Mouse (Mus musculus) kidney, adult 9 months (tissue): ENCODE measurements around the gene Syk.
A peak's percentile ranks its signal among the peaks of the same experiment; 100 is the strongest.

ENCODE experiments used
- DNase-seq: peaks from one replicate; pipeline ENCODE4 v3.0.0; 2022

The Syk gene

DNA sequence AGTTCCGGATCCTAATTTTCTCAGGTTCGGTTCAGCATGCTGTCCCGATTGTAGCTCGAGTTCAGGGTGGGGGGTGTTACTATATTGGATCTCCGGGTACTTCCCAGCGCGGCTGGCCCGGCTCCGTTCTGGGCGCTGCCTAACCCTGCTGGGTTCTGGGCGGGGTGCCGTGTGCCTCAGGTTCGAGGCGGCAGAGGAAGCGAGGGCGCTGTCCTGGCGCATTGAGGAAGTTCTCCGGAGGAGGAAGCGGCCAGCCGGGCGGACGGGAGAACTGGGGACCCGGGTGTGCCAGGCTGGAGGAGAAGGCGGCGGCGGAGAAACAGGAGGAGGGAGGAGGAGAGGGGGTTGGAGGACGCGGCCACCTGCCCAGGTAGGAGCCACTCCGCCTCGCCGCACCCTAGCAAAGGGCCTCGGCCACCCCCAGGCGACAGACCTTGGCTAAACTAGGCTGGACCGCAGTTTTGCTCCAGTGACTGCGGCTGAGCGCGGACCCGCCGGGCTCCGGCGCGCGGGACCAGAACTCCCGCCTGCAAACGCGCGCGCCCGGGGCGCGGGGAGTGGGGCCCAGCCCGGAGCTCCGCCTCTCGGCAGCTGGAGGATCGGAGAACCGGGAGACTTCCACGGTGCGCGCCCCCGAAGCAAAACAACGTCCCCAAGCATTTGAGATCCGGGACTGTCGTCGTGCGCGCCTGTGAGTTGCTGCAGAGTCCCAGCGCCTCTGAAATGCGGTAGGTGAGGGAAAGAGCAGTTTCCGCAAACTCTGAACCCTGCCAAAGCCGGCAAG lies at the start of gene Syk:
Gene Syk (plus strand): TSS at position 296 of the 784 bp plus-strand sequence.
- peak; percentile 15 for DNase-seq

DNA sequence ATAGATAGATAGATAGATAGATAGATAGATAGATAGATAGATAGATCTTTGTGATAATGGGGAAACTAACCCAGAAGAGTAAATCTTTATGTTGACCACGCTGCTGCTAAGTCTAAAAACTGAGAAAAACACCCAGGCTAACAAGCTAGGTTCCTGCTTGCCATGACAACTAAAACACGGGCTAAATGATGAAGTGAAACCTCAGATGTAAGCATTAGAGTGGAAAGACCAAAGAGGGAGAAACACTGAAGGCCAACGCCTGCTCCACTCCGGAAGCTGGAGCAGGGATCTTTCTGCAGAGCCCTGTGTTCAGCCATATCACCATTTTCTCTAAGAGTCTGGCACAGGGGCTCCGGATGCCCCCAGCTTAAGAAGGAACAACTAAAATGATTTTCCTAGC lies 49.3 kb upstream of the Syk start:
- no peak for DNase-seq

DNA sequence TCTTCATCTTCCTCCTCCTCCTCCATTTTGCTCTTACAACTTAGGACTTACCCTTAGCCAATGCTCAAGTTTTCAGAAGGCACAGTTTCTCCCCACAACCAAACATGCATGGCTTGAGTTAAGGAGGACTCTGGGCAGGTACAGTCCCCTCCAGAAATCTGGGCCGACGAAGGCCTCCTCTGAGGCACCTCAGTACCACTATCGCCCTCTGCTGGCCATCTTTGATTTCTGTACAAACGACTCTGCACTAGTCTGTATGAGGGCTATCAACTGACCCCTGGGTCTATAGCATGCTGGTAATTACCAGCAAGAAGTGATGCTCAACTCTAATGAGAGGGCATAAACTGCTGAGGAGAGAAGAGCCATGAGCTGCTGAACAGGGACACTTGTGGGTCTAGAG lies 47.4 kb upstream of the Syk start:
- peak; percentile 53 for DNase-seq

DNA sequence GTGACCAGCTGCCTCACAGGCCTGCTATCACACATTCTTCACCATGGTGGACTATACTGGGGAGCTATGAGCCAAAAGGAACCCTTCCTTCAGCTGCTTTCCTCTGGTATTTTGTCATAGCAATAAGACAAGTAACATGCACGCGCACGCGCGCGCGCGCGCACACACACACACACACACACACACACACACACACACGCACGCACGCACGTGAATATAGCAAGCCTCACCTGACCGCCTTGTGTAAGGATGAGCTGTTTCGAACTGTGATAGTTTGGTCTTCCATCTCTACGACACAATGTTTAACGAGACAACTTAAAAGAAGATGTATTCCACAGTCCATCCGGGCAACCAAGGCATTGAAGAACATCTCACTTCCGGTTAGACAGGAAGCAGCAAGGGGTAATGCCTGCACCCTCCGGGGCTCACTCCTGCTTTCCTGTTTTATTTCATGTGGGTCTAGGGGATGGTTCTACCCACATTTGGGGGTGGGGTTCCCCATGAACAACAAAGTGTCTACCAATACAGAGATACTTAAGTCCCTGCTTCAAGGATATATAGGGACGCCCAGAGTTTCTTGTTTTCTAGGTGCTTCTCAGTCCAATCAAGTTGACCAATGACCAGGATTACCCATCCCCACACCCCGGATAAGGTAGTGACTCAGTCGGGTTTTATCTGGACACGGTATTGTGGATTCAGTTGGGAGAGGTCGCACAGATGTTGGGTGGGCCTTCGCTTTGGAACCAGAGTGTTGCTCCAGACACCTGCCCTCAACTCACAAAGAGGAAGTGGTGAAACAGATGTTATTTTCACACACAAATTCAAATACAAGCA lies 45.0 kb upstream of the Syk start:
- DNase-seq: no peak

DNA sequence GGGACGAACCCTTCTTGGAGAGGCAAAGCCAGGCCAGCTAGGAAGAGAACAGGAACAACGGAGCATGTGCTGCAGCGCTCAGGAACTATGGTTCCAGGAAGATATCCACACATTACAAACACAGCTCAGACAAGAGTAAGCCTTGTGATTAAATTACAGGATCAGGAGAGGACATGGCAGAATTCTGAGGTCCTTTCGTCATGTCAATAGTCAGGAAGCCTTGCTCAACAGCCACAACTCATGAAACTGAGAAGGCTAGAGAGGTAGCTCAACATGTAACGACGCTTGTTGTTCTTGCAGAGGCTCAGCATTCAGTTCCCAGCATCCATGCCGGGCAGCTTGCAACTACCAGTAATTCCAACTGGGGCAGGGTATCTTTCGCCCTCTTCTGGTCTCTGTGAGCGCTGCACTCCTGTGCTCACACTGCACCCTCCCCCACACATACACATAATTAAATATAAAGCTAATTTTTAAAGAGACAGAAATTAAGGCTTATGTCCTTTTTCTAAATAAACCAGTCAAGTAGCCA lies 44.3 kb upstream of the Syk start:
- DNase-seq: no peak

DNA sequence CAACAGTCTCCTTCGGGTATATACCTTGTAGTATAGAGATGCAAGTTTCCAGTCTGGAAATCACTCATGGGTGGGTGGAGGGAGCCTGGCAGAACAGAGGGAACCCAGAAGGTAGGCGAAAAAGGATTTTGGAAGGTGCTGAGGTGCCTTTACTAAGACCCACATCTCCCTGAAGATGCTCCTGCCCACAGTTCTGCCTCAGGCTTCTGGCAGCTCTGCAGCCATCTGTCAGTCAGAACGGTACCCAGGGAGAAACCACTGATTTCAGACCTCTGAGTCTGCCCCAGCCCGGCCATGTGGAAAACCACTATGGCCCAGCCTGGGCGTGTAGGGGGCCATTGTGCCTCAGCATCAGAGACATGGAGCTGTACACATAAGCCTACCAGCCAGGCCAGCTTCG lies 43.5 kb upstream of the Syk start:
- no peak for DNase-seq

DNA sequence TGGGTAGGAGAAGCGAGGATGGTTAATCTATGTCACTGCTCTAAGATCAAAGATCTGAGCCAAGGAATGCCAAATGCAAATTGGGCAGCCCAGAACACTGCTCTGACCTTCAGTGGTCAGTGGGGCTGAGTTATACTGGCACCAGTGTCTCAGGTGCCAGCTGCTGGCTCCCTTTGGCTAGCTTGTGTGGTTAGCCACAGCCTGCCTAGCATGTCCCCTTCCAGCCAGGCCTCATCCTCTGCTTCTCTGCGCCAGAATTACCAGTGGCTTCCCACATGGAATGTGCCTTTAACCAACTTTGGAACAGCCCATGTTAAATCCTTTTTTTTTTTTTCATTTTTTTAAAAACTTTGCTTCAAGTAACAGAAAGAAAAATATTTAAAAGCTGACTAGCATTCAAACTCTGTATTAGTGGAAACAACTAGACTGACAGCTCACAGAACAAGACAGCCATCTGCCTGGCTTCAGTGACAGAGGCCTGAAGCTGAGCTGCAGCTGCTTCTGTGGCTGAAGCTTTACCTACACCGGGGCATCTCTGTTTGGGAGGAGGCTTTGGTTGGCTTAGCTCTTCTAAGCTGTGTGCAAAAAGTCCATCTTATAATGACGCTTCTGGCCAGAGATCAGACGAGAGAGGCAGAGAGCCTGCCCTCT lies 41.5 kb upstream of the Syk start:
- DNase-seq: no peak

DNA sequence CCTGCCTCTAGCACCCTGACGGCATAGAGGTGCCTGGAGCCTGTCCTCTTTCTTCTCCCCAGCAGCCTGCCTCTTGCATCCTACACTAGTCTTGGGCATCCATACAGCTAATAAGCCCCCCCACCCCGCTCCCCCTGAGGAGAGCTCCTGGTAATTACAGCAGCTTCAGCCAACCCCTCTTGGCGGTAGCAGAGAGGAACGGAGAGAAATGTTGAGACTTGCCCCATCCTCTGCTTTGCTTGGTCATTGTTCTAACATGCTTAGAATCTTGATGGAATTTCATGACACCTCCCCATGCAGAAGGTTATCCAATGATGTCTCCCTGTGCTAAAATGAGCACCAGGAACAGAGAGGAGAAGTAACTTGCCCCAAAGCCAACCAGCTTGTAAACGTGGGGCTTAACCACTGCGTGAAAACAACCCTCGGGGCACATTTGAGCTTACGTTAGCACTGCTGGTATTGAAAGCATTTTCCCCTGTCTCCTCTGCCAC lies 40.9 kb upstream of the Syk start:
- DNase-seq: no peak

DNA sequence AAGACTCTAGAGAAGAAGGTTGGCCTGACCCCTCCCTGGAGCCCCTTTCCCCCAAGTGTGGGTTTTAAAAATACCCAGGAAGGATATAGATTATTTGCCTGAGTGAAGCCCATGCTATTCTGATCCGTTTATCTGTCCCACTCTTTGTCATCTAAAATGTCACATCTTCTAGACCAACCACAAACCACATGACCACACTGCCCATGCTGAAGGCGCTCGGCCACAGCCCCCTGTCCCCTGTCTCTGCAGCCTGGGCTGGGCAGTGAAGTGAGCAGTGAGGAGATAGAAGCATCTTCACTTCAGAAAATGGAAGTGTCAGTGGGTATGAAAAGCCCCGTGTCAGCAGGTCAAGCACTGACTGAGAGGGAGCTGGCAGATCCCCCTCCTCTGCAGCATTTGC lies 40.3 kb upstream of the Syk start:
- no peak for DNase-seq

DNA sequence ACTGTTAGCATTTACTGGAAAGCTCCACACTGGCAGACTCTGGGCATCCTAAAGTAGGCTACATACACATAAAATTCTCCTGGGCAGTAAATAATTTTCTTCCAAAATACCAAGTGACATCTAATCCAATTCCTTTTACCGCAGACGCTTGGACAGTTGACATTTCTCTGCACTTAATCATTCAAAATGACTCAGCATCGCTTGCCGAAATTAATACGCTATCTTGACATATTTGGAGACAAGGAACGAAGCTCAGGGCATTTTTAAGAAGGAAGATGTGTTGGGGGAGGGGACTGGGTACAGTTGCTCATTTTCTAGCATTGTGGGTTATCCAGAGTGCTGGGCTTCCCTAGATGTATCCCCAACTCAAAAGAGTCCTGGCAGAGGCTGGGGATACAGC lies 36.7 kb upstream of the Syk start:
- DNase-seq: no peak

DNA sequence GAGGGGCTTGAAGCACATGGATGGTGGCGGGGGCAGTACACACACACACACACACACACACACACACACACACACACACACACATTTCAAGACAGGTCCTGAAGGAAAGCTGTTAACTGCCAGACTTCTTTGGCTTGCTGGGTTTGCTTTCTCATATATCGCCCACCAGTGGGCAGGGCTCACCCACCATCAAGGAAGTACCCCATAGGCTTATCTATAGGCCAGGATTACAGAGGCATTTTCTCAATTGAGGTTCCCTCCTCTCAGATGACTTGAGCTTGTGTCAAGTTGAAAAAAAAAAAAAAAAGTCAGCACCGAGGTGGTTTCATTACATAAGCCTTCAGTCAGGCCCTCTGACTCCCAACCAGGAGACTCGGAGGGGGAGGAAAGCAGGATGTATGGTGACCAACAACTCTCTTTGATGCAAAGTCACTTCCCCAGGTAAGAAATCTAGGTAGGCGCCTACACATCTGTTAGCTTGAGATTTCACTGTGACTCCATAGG lies 32.2 kb upstream of the Syk start:
- no peak for DNase-seq

DNA sequence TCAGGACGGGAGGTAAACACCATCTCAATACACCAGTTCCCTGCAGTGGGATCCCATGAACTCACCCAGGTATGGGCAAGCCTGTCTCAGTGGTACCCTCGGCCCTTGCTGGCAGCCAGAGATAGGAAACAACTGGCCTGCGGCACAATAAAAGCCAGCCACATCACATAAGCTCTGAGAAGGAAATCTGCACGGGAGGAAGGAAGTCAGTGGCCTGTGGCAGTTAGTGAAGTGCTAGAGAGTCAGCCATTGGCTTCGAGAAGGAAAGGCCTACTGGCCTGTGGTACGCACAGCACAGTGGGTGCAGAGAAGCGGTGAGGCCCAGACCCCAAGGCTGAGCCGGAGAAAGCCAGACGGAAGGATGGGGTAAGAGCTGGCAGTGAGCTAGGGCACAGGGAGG lies 31.7 kb upstream of the Syk start:
- no peak for DNase-seq

DNA sequence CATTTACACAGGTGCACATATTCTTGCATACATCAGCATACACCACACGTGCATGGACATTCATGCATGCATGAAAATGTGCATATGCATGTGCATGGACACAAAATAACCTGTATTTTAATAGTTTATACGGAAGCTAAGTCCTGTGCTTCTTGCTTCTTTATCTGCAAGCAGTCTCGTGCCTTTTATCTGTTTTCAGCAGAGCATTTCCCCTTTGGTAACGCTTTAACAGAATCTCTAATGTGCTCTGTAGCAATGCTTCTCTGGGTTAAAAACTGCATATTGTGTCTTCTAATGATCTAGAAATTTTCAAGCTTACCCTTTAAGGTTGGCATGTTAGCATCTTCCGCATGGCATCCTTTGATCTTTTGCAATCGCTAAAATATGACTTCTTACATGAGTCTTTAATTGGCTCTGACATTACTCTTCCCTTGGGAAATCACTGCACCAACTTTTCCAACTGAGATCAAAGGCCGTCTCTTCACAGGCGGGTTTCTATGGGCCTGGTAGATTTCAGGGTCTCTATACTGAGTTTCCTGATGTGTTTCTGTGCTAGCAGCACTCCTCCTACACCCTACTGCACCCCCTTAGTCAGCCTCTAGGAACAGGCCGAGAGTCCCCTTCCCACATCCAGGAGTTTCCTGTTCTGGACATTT lies 30.0 kb upstream of the Syk start:
- no peak for DNase-seq

DNA sequence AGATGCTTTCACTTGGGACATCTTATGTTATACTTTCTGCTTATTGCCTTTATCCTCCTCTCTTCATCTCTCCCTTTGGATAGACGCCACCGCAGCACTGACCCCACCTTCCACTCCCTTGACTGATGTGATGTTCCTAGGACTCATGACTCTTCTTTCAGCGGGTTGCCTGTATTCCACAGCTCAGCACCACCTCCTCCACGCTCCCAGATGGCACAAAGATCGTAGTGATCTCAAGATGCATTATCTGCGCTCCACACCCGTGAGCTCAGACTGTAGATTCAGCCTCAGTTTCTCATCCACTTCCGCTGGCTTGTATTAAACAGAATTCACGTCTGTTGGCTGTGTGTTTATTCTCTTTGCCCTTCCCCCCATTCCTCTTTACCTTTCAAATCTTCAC lies 28.3 kb upstream of the Syk start:
- no peak for DNase-seq

DNA sequence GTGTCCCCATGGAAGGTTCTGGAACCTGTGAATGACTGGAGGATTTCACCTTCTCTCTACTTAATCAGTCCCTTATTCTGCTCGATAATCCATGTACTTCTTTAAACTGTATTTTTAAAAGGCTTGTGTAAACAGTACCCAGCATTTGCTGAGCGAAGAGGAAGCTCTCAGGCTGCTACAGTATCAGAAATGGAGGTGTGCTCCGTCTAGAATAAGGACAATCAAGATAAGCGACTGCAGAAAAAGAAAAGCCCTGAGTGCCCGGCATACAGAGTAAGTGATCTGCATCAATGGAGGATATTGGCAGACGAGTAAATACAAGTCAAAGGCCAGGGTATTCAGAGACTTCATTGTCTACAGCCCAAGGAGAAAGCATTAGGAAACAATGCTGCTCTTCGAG lies 25.6 kb upstream of the Syk start:
- DNase-seq: no peak

DNA sequence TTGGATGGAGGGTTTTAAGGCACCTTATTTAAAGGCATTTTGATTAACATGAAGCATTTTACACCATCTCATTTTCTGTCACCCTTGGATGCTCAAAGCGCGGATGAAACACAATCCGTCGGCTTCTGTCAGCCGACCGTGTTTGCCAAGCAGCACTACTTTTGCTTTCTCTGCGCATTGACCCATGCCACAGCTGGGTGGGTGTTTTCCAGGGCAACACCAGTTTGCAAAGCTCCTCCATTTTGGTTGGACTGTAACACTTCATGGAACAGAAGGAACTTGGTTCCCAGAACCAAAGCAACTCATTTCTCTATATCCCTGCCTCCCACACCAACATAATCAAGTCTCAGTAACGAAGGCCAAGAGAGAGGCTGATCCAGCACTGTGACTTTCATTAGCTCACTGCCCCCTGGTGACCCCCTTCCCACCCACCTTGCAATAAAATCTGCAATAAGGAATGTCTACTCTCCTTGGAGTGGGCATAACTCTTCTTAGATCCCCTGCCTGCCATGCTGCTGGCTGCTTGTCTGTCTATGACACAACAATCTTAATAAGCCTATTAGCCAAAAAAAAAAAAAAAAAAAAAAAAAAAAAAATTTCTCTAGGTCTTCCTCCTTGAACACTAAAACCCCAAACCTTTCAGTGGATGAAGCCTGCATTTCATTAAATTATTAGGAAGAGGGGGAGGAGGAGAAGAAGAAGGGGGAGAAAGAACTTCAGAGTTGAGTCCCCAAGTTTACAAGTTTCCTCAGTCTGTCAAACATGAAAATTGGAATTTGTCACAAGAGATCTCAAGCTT lies 21.4 kb upstream of the Syk start:
- no peak for DNase-seq

DNA sequence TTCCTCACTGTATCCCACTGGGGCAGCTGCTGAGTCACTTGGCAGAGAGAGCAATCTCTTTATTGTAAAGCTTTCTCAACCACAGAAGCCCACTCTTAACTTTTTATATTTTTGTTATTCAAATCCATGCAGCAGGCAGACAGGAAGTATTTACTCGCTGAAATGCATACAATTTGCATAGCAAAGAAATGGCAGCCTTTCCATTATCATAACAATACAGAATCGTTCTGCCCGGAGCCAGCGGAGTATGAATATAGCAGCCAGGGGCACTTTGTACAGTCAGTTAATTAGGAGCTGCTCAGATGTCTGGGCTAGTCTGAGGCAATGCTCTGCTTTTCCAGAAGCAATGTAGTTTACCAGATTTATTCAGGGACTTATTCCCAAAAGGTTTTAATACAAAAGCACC lies 20.8 kb upstream of the Syk start:
- DNase-seq: no peak

DNA sequence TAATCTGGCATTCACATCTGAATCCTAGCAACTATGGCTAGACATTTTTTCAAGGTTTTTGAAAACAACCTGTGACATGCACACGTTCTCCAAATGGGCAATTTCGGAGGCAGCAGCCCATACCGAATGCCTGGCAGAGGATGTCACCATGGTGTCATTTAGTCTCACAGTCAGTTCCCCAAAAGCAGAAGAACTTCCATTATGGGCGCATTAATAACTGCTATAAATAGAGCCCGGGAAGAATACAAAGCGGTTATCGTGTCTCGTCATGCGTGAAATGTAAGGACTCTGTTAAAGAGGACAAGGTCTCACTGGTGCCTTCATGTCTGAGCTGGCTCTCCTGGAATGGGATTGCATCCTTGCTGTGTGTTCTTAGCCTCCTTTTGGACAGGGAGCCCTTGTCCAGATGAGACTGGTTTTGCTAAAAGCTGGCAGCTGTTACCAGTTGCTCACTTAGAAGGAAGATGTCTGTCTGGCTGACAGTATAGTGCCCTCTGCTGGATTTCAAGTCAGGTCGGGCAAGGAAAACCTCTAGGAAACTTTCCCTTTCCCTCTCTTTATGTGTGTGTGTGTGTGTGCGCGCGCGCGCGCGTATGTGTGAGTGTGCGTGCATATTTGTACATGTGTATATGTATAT lies 17.8 kb upstream of the Syk start:
- DNase-seq: peak; percentile 8

DNA sequence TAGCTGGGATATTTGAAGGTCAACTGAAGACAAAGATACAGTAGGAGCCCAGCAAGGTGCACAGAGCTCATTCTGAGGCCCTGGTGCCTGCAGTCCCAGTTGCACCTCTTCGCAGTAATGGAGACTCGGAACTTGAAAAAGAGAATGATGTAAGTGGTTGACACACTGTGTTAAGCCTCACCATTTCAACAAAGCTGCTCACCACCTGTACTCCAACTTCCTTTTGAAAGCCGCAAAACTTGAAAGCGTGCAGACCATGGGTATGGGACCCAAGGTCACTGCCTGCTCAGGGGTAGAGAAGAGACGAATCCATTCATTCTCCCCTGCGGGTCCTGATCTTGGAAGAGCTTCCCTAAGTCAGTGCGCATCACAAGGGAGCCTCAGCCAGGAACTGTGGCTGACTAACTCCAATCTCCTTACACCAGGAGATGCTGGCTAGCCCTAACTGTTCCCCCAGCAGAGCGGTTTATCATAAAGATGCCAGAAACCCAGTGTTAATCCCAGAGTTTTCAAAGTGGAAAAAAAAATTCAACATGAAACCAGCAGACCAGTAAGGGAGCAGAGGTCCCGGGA lies 16.7 kb upstream of the Syk start:
- DNase-seq: no peak

DNA sequence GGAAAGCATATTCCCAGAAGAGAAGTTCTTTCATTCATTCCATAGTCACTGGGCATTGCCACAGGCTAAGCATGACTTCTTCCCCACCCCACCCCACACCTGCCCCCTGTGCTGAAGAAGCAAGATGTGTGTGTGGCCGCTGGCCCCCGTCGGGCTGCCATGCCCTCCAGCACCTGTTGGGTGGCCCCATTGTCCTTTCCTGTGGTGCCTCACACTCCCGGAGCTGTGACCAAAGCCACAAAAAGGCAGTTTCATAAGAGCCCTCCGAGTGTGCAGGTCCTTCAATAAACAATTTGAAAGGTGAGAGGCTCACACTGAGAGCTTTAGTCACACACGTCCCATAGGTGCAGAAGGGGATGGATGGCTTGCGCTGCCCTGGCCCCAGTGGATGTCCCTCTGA lies 16.2 kb upstream of the Syk start:
- no peak for DNase-seq

DNA sequence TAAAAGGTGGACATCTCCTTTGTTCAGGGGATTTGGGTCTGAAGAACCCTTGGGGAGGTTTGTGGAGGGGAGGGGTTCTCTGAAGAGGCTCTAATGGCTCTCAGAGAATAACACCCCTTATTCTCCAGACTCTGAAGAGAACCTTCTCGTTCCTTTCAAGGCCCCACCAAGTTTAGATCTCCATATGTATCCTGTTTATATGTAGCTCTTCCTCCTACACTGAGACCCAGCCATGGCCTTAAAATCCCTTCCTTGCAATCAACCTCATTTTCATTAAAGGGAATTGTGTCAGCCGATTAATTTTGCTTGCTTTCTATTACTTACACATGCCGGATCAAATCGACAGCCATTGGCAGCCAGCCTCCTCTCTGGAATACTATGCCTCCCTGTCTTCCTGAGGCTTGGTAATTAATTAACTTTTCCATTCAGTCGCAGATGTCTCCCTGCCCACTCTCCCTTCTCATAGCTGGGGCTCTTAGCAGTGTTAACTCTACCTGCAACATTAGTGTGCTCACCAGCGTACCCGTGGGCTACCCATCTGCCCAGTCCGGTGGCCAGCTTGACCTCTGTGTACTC lies 13.7 kb upstream of the Syk start:
- DNase-seq: no peak
